Mouse (Mus musculus): Measurements from ENCODE around the gene Cdhr3. TPM values are rescaled to one million over a fixed set of nuclear protein-coding genes. Genes with fewer than 3 reads are reported as not detected.

Cdhr3 gene
- not detected in 2 replicates for polyA plus RNA-seq (2014; fragmentation: Nextera tagmentation; extraction: Ambion mirVana)

GRCm38 (mm10) chr12:33092775-33093174, at the start of gene Cdhr3:
TSS of gene Cdhr3 (minus strand) at chr12:33092875.
- no peak for DNase-seq (ENCODE audit: low spot score)
- no peak for ATAC-seq (replicated peaks; ENCODE audit: low FRiP score)
- H3K4me3 ChIP-seq (ENCODE audit: low read depth, low read length): no peak within 1 kb of the TSS
- H3K27me3 ChIP-seq (ENCODE audit: control insufficient read depth, insufficient read depth, low read length): no peaks in the 10 kb centered on the region
- no peak within 1 kb of the TSS for H3K4me2 ChIP-seq (ENCODE audit: low read depth, low read length, severe bottlenecking)
- WGBS: 80% methylated on average over 6 of the region's 6 CpGs
- no peak within 1 kb of the TSS for H3K9ac ChIP-seq (ENCODE audit: low read length)
- no peaks in the 10 kb centered on the region for H3K36me3 ChIP-seq (ENCODE audit: control insufficient read depth, insufficient read depth, low read length)
- H3K9me3 ChIP-seq (ENCODE audit: control insufficient read depth, low read length): no peaks in the 10 kb centered on the region
- no peak within 1 kb of the TSS for H3K27ac ChIP-seq (ENCODE audit: low read depth, low read length)
- H3K4me1 ChIP-seq (replicated peaks; ENCODE audit: control insufficient read depth, insufficient read depth, low read length): no peaks in the 10 kb centered on the region

DNA sequence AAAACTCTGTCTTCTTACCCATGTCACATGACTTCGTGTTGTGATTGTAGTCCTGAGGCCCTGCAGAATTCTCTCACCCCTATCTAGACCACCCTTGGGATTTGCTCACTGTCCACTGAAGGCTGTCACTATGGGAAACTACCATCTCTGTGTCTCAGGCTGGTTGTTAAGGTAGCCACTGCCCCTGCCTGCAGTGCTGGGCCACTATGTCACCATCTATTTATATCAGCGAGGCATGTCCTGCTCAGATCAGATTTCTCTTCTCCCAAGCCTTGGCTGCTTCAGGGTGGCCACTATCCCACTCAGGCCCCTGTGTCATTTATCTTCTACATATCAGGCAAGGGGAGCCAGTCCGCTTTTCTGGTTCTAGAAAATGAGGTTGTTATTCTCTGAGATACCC, 46.4 kb upstream of the Cdhr3 start:
- no peaks in the 10 kb centered on the region for H3K27me3 ChIP-seq (ENCODE audit: control insufficient read depth, insufficient read depth, low read length)
- H3K4me2 ChIP-seq (ENCODE audit: low read depth, low read length, severe bottlenecking): no peak overlapping the region
- ATAC-seq (replicated peaks; ENCODE audit: low FRiP score) (no peak), DNase-seq (ENCODE audit: low spot score) (no peak)
- H3K4me1 ChIP-seq (replicated peaks; ENCODE audit: control insufficient read depth, insufficient read depth, low read length): no peaks in the 10 kb centered on the region
- no peak overlapping the region for H3K4me3 ChIP-seq (ENCODE audit: low read depth, low read length)
- WGBS: 90% methylated on average over 3 of the region's 3 CpGs
- no peaks in the 10 kb centered on the region for H3K36me3 ChIP-seq (ENCODE audit: control insufficient read depth, insufficient read depth, low read length)
- H3K9me3 ChIP-seq (ENCODE audit: control insufficient read depth, low read length): no peaks in the 10 kb centered on the region
- no peak overlapping the region for H3K27ac ChIP-seq (ENCODE audit: low read depth, low read length)
- H3K9ac ChIP-seq (ENCODE audit: low read length): no peak overlapping the region

DNA sequence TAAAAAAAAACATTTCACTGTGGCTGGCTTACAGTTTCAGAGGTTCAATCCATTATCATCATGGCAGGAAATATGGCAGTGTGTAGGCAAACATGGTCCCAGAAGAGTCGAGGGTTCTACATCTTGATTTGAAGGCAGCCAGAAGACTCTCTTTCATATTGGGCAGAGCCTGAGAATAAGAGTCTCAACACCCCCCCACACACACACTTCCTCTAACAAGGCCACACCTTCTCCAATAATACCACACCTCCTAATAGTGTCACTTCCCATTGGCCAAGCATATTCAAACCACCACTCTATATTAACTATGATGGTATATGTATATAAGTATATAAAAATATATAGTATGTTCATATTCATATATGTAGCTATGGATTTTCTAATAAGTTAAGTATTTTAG, 45.2 kb upstream of the Cdhr3 start:
- Histone ChIP-seq H3K4me2 (ENCODE audit: low read depth, low read length, severe bottlenecking) (no peak overlapping the region), H3K4me3 (ENCODE audit: low read depth, low read length) (no peak overlapping the region), H3K9ac (ENCODE audit: low read length) (no peak overlapping the region), H3K9me3 (ENCODE audit: control insufficient read depth, low read length) (no peaks in the 10 kb centered on the region), H3K27me3 (ENCODE audit: control insufficient read depth, insufficient read depth, low read length) (no peaks in the 10 kb centered on the region), H3K36me3 (ENCODE audit: control insufficient read depth, insufficient read depth, low read length) (no peaks in the 10 kb centered on the region), H3K27ac (ENCODE audit: low read depth, low read length) (no peak overlapping the region), H3K4me1 (replicated peaks; ENCODE audit: control insufficient read depth, insufficient read depth, low read length) (no peaks in the 10 kb centered on the region)
- ATAC-seq (replicated peaks; ENCODE audit: low FRiP score) (no peak), DNase-seq (ENCODE audit: low spot score) (no peak)
- 88% methylated on average over 1 of the region's 1 CpGs for WGBS

DNA sequence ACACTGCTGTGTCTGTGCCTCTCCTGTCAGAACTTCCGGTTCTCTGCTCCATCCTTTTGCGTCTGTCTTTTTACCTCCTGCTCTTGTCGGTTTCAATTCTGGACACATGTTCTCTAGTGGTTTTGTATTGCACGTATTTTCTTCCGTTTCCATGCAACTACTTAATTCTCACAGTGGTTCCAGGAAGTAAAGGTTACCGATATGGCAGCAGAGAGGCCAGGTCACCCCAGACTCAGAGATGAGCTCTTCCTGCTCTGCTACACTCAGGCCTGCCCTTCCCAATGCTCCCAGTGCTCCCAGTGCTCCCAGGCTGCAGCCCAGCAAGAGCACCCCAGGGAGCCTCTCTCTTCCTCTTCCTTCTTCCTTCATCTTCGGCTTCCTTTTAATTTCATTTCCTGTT, 39.1 kb upstream of the Cdhr3 start:
- Histone ChIP-seq H3K4me2 (ENCODE audit: low read depth, low read length, severe bottlenecking) (no peak overlapping the region), H3K27ac (ENCODE audit: low read depth, low read length) (no peak overlapping the region), H3K36me3 (ENCODE audit: control insufficient read depth, insufficient read depth, low read length) (no peaks in the 10 kb centered on the region), H3K9me3 (ENCODE audit: control insufficient read depth, low read length) (no peaks in the 10 kb centered on the region), H3K4me3 (ENCODE audit: low read depth, low read length) (no peak overlapping the region), H3K9ac (ENCODE audit: low read length) (no peak overlapping the region), H3K27me3 (ENCODE audit: control insufficient read depth, insufficient read depth, low read length) (no peaks in the 10 kb centered on the region), H3K4me1 (replicated peaks; ENCODE audit: control insufficient read depth, insufficient read depth, low read length) (peaks cover 3% of the 10 kb centered on the region; the same call in 1 of the 2 replicates)
- DNase-seq (ENCODE audit: low spot score): no peak
- ATAC-seq (replicated peaks; ENCODE audit: low FRiP score): no peak
- 78% methylated on average over 7 of the region's 7 CpGs for WGBS

DNA sequence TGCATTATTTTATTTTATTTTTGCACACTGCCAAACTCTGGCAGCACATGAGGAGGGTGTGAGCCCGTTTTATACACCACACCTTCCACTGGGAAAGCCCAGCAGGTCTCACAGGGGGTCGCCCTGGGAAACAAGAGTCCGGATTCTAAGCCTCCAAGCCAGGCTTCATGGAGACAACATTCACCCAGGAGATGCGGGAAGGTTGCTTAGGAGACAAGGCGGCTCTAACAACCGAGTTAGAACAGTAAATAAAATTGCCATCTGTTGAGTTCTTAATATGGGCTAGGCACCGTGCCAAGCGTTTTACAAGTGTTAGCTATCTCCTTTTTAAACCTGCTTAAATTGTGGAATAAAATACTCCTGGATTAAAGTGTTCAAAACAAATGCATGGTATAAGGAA, 37.7 kb upstream of the Cdhr3 start:
- no peaks in the 10 kb centered on the region for H3K27me3 ChIP-seq (ENCODE audit: control insufficient read depth, insufficient read depth, low read length)
- H3K36me3 ChIP-seq (ENCODE audit: control insufficient read depth, insufficient read depth, low read length): no peaks in the 10 kb centered on the region
- H3K4me1 ChIP-seq (replicated peaks; ENCODE audit: control insufficient read depth, insufficient read depth, low read length): peaks cover 3% of the 10 kb centered on the region; the same call in 1 of the 2 replicates
- no peak overlapping the region for H3K27ac ChIP-seq (ENCODE audit: low read depth, low read length)
- 50% methylated on average over 8 of the region's 8 CpGs for WGBS
- ATAC-seq (replicated peaks; ENCODE audit: low FRiP score): no peak
- H3K4me2 ChIP-seq (ENCODE audit: low read depth, low read length, severe bottlenecking): no peak overlapping the region
- no peaks in the 10 kb centered on the region for H3K9me3 ChIP-seq (ENCODE audit: control insufficient read depth, low read length)
- no peak for DNase-seq (ENCODE audit: low spot score)
- H3K9ac ChIP-seq (ENCODE audit: low read length): no peak overlapping the region
- H3K4me3 ChIP-seq (ENCODE audit: low read depth, low read length): no peak overlapping the region

DNA sequence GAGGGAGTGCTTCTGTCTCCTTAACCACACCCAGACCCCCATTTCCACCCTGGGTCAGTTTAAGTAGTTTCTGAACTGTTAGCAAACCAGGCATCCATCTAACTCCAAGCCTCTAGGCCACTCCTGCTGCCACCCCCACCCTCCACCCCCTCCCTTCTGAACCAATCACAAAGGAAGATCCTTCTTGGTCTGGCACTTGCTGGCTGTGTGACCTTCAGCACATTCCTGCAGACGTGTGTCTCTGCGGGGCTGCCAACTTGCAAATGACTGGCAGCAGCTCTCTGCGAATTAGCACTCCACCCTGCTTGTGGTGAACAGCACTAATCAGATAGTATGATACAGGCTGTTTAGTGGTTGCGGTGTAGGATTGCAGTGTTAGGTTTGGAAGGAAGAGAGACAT, 36.7 kb upstream of the Cdhr3 start:
- Histone ChIP-seq H3K36me3 (ENCODE audit: control insufficient read depth, insufficient read depth, low read length) (no peaks in the 10 kb centered on the region), H3K27ac (ENCODE audit: low read depth, low read length) (no peak overlapping the region), H3K9me3 (ENCODE audit: control insufficient read depth, low read length) (no peaks in the 10 kb centered on the region), H3K9ac (ENCODE audit: low read length) (no peak overlapping the region), H3K27me3 (ENCODE audit: control insufficient read depth, insufficient read depth, low read length) (no peaks in the 10 kb centered on the region), H3K4me2 (ENCODE audit: low read depth, low read length, severe bottlenecking) (no peak overlapping the region), H3K4me1 (replicated peaks; ENCODE audit: control insufficient read depth, insufficient read depth, low read length) (peaks cover 3% of the 10 kb centered on the region; the same call in 1 of the 2 replicates), H3K4me3 (ENCODE audit: low read depth, low read length) (no peak overlapping the region)
- WGBS: 24% methylated on average over 4 of the region's 4 CpGs
- DNase-seq (ENCODE audit: low spot score): no peak
- ATAC-seq (replicated peaks; ENCODE audit: low FRiP score): 0 out of 2 replicates have a peak, but pooled peaks have one; percentile 24

DNA sequence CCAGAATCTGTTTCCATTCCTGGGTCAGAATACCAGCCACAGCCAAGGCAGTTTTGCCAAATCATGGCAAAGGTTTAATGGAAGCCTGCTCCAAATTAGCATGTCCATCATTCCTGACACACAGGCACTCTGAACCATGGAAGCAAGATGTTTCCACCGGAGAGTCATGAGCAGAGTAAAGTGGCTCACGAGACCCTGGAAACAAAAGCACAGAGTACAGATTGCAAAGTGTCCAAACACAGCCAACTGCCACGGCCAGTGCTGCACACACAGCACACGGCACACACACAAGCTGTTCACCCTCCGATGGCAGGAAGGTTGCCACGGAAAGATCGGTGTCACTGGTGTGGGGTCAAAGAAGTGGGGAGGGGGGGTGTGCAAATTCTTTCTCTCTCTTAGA, 36.0 kb upstream of the Cdhr3 start:
- H3K9ac ChIP-seq (ENCODE audit: low read length): no peak overlapping the region
- DNase-seq (ENCODE audit: low spot score) (no peak), ATAC-seq (replicated peaks; ENCODE audit: low FRiP score) (0 out of 2 replicates have a peak, but pooled peaks have one; percentile 49)
- H3K36me3 ChIP-seq (ENCODE audit: control insufficient read depth, insufficient read depth, low read length): no peaks in the 10 kb centered on the region
- no peak overlapping the region for H3K27ac ChIP-seq (ENCODE audit: low read depth, low read length)
- no peaks in the 10 kb centered on the region for H3K9me3 ChIP-seq (ENCODE audit: control insufficient read depth, low read length)
- no peak overlapping the region for H3K4me3 ChIP-seq (ENCODE audit: low read depth, low read length)
- peaks cover 3% of the 10 kb centered on the region; the same call in 1 of the 2 replicates for H3K4me1 ChIP-seq (replicated peaks; ENCODE audit: control insufficient read depth, insufficient read depth, low read length)
- no peaks in the 10 kb centered on the region for H3K27me3 ChIP-seq (ENCODE audit: control insufficient read depth, insufficient read depth, low read length)
- H3K4me2 ChIP-seq (ENCODE audit: low read depth, low read length, severe bottlenecking): no peak overlapping the region
- 52% methylated on average over 7 of the region's 7 CpGs for WGBS

DNA sequence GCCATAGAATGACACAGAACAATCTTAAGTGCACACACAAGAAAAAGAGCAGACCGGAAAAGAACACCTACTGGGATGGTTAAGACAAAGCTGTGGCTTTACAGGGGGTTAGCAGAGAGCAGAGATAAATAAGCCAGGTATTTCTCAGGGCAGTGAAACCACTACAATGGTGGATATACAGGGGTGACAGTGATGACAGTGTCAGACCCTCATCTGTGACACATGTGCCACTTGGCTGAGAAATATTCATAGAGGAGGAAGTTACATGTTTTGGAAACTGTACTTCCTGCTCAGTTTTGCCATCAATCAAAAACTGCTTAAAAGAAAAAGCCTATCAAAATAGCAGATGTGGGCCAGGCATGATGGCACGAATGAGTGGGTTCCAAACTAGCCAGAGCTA, 35.4 kb upstream of the Cdhr3 start:
- no peak overlapping the region for H3K9ac ChIP-seq (ENCODE audit: low read length)
- WGBS: 85% methylated on average over 2 of the region's 2 CpGs

DNA sequence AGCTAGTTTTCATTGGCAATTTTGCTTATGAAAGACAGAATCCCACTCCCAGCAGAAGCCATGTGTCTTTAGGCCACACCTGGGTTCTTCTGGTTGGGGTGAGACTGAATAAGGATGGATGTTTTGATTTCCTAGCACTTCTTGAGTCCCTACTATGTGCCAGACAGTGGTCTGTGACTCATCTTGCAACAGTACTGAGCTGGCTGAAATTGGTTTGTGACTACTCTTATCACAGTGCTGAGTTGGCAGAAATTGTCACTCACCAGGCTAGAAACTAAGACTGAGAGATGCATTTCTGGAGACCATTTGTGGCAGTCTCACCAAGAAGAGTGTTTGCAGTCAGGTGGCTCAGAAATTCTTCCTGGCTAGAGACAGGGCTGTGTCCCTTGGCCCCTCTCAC, 33.6 kb upstream of the Cdhr3 start:
- ATAC-seq (replicated peaks; ENCODE audit: low FRiP score): no peak
- Histone ChIP-seq H3K4me1 (replicated peaks; ENCODE audit: control insufficient read depth, insufficient read depth, low read length) (peaks cover 3% of the 10 kb centered on the region; the same call in 1 of the 2 replicates), H3K4me3 (ENCODE audit: low read depth, low read length) (no peak overlapping the region), H3K9me3 (ENCODE audit: control insufficient read depth, low read length) (no peaks in the 10 kb centered on the region), H3K27ac (ENCODE audit: low read depth, low read length) (no peak overlapping the region), H3K36me3 (ENCODE audit: control insufficient read depth, insufficient read depth, low read length) (no peaks in the 10 kb centered on the region), H3K9ac (ENCODE audit: low read length) (no peak overlapping the region), H3K4me2 (ENCODE audit: low read depth, low read length, severe bottlenecking) (no peak overlapping the region), H3K27me3 (ENCODE audit: control insufficient read depth, insufficient read depth, low read length) (no peaks in the 10 kb centered on the region)
- no peak for DNase-seq (ENCODE audit: low spot score)

More for the DNA sequence above, 35.4 kb upstream of the Cdhr3 start:
- DNase-seq (ENCODE audit: low spot score) (no peak), ATAC-seq (replicated peaks; ENCODE audit: low FRiP score) (no peak)
- Histone ChIP-seq H3K4me2 (ENCODE audit: low read depth, low read length, severe bottlenecking) (no peak overlapping the region), H3K36me3 (ENCODE audit: control insufficient read depth, insufficient read depth, low read length) (no peaks in the 10 kb centered on the region), H3K27me3 (ENCODE audit: control insufficient read depth, insufficient read depth, low read length) (no peaks in the 10 kb centered on the region), H3K4me1 (replicated peaks; ENCODE audit: control insufficient read depth, insufficient read depth, low read length) (peaks cover 3% of the 10 kb centered on the region; the same call in 1 of the 2 replicates), H3K27ac (ENCODE audit: low read depth, low read length) (no peak overlapping the region), H3K4me3 (ENCODE audit: low read depth, low read length) (no peak overlapping the region), H3K9me3 (ENCODE audit: control insufficient read depth, low read length) (no peaks in the 10 kb centered on the region)
